Mouse (Mus musculus) hindbrain, embryonic 14.5 days (tissue): ENCODE results near the gene Armh1. TPM values are rescaled to one million over a fixed set of nuclear protein-coding genes. Genes with fewer than 3 reads are reported as not detected.
A peak's percentile ranks its signal among the peaks of the same experiment; 100 is the strongest.
"Not testable (repeated sequence)": the region's sequence is repeated elsewhere in the genome, so short reads cannot be mapped to it uniquely, and the experiment has no call there.

Source experiments
- ATAC-seq: fragments of 200-750 bp; cut with Nextera tagmentation; 2 replicates; pipeline ENCODE4 v1.8.0; 2017; ENCODE audit warnings: moderate number of reproducible peaks, mild to moderate bottlenecking, moderate TSS enrichment, moderate library complexity; ENCODE audit not compliant: low FRiP score
- DNase-seq: peaks from one replicate; pipeline ENCODE4 v3.0.0-alpha.2; 2015; ENCODE audit warnings: low spot score
- H3K27ac ChIP-seq: fragments of 300-500 bp; sonication (generic); 2 replicates; pipeline ENCODE4 v1.5.1; 2014; ENCODE audit warnings: mild to moderate bottlenecking, moderate library complexity
- H3K27me3 ChIP-seq: fragments of 300-500 bp; sonication (generic); 2 replicates; pipeline ENCODE4 v1.6.1; 2014; ENCODE audit warnings: mild to moderate bottlenecking, low read length, mixed read lengths; ENCODE audit not compliant: control insufficient read depth, insufficient read depth
- H3K36me3 ChIP-seq: fragments of 300-500 bp; sonication (generic); replicated peaks from 2 replicates; pipeline ENCODE4 v1.6.1; 2014; ENCODE audit not compliant: control insufficient read depth, insufficient read depth
- H3K4me1 ChIP-seq: fragments of 300-500 bp; sonication (generic); replicated peaks from 2 replicates; pipeline ENCODE4 v1.6.1; 2014; ENCODE audit warnings: antibody characterized with exemption, low read length, mixed read lengths; ENCODE audit not compliant: control insufficient read depth, insufficient read depth
- H3K4me2 ChIP-seq: fragments of 300-500 bp; sonication (generic); replicated peaks from 2 replicates; pipeline ENCODE4 v1.6.1; 2014; ENCODE audit warnings: mild to moderate bottlenecking, moderate library complexity
- H3K4me3 ChIP-seq: fragments of 300-500 bp; sonication (generic); replicated peaks from 2 replicates; pipeline ENCODE4 v1.5.1; 2014; ENCODE audit warnings: mild to moderate bottlenecking, low read length
- H3K9ac ChIP-seq: fragments of 300-500 bp; sonication (generic); 2 replicates; pipeline ENCODE4 v1.6.1; 2014
- H3K9me3 ChIP-seq: fragments of 300-500 bp; sonication (generic); 2 replicates; pipeline ENCODE4 v1.6.1; 2016; ENCODE audit warnings: low read length; ENCODE audit not compliant: control insufficient read depth
- WGBS: fragments of 180-500 bp; shearing (Covaris S2); extraction: QIAGEN DNeasy Blood & Tissue Kit; methylation state at CpG from one replicate; pipeline ENCODE4 v1.1.7; 2014; 5-methylcytosine and 5-hydroxymethylcytosine counted together
- polyA plus RNA-seq: library from polyadenylated mRNA; unstranded; fragments of >200 nt; fragmentation: Nextera tagmentation; extraction: Ambion mirVana; gene quantifications from 2 replicates; pipeline ENCODE4 v1.2.1, GENCODE M21; 2014

Gene Armh1
- polyA plus RNA-seq, 1 experiment from 2014 or later, result 1.2 TPM

DNA sequence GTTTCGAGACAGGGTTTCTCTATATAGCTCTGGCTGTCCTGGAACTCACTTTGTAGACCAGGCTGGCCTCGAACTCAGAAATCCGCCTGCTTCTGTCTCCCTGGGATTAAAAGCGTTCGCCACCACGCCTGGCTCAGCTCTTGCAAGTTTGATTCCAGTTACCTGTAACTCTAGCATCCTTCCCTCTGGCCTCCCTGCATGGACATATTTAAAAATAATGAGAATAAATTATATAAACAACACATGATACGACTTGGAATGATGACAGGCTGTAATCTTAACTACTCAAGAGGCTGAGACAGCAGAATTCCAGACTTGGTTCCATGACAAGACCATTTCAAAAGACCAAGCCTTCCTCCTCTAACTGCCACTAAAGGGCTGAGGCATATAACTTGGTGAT, 61.3 kb downstream of the Armh1 start:
- no peaks in the 10 kb centered on the region for H3K27me3 ChIP-seq
- ATAC-seq (no peak), DNase-seq (no peak)
- H3K4me3 ChIP-seq, result no peak overlapping the region
- H3K27ac ChIP-seq, result peak overlapping the region; percentile 81
- H3K9ac ChIP-seq, result peak overlapping the region; percentile 57; the same call in 1 of the 2 replicates
- WGBS, result 67% methylated on average over 7 of the region's 7 CpGs
- peak overlapping the region; percentile 38; the same call in 1 of the 2 replicates for H3K4me2 ChIP-seq
- H3K9me3 ChIP-seq, result no peaks in the 10 kb centered on the region
- 0 out of 2 replicates have a peak, but pooled peaks cover 4% of the 10 kb centered on the region for H3K4me1 ChIP-seq
- H3K36me3 ChIP-seq, result no peaks in the 10 kb centered on the region

- Histone ChIP-seq H3K9ac (peak overlapping the region; percentile 57), H3K4me2 (peak overlapping the region; percentile 38), H3K4me3 (peak overlapping the region; percentile 11; the same call in 1 of the 2 replicates), H3K27me3 (no peaks in the 10 kb centered on the region), H3K36me3 (no peaks in the 10 kb centered on the region), H3K4me1 (0 out of 2 replicates have a peak, but pooled peaks cover 4% of the 10 kb centered on the region), H3K27ac (peak overlapping the region; percentile 81), H3K9me3 (no peaks in the 10 kb centered on the region)
- 1% methylated on average over 9 of the region's 9 CpGs for WGBS
- DNase-seq (peak; percentile 77), ATAC-seq (peak; percentile 89)
These were observed 61.9 kb downstream of the Armh1 start for GRCm38 (mm10) chr4:117189856-117190543.

DNA sequence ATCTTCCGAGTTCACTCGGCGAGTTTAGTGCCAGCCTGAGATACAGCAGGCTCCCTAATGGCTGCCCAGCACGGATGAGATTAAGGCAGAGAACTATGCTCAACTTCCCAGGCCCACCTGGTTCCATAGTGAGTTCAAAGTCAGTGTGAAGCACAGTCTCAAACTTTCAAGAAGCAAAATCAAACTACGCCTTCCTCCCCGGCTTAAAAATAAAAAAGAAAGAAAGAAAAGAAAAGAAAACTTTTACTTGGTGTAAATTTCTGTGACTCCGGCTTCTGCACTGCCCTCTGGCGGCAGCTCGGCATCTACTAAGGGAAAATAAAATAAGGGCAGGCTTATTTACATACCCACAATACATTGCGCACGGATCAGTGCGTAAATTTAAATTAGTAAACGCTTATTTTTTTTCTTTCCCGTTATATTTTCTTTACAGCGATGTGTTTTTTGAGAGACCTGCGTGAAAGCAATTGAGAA, 62.5 kb downstream of the Armh1 start:
- 2% methylated on average over 16 of the region's 16 CpGs for WGBS
- Histone ChIP-seq H3K4me3 (peak overlapping the region; percentile 11; the same call in 1 of the 2 replicates), H3K9ac (peak overlapping the region; percentile 57), H3K9me3 (no peaks in the 10 kb centered on the region), H3K4me2 (peak overlapping the region; percentile 38), H3K4me1 (0 out of 2 replicates have a peak, but pooled peaks cover 4% of the 10 kb centered on the region), H3K36me3 (no peaks in the 10 kb centered on the region), H3K27ac (peak overlapping the region; percentile 81), H3K27me3 (no peaks in the 10 kb centered on the region)
- DNase-seq (peak; percentile 93), ATAC-seq (peak; percentile 80)

DNA sequence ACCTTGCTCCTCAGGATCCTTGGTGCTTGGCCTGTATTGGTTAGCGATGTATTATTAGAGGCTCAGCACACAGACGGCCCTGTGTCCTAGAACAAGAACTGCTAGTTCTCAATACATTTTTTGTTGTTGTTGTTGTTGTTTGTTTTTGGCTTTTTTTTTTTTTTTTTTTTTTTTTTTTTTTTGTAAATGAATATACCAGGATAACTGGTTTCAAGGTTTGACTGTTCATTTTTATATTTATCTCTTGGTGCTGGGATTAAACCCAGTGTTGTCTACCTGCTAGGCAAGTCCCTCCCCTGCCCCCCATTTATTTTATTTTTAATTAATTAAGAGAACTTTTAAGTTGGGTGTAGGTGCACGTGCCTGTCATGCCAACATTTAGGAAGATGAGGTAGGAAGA, 63.0 kb downstream of the Armh1 start:
- no peak for ATAC-seq
- no peaks in the 10 kb centered on the region for H3K36me3 ChIP-seq
- no peaks in the 10 kb centered on the region for H3K9me3 ChIP-seq
- H3K27ac ChIP-seq, result peak overlapping the region; percentile 81; the same call in 1 of the 2 replicates
- DNase-seq, result peak; percentile 9
- 0 out of 2 replicates have a peak, but pooled peaks cover 4% of the 10 kb centered on the region for H3K4me1 ChIP-seq
- peak overlapping the region; percentile 57; the same call in 1 of the 2 replicates for H3K9ac ChIP-seq
- 58% methylated on average over 3 of the region's 3 CpGs for whole genome bisulfite sequencing
- H3K27me3 ChIP-seq, result no peaks in the 10 kb centered on the region
- peak overlapping the region; percentile 11; the same call in 1 of the 2 replicates for H3K4me3 ChIP-seq
- H3K4me2 ChIP-seq, result peak overlapping the region; percentile 38

DNA sequence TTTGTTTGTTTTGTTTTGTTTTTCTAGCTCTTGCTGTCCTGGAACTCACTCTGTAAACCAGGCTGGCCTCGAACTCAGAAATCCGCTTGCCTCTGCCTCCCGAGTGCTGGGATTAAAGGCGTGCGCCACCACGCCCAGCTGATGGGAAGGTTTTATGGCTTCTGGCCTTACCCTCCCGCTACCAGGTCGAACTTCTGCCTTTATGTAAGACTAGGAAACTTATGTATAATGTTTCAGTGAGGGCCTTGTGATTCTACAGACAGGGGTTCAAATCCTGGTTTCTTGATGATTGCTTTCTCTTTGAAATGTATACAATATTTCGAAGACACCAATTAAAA, 69.2 kb downstream of the Armh1 start:
- H3K9me3 ChIP-seq, H3K27me3 ChIP-seq, H3K4me1 ChIP-seq, H3K36me3 ChIP-seq, DNase-seq: not testable (repeated sequence)
- peak overlapping the region; percentile 63 for H3K9ac ChIP-seq
- H3K4me2 ChIP-seq, result peak overlapping the region; percentile 78
- H3K27ac ChIP-seq, result peak overlapping the region; percentile 72; the same call in 1 of the 2 replicates
- peak; percentile 67 for ATAC-seq
- 17% methylated on average over 9 of the region's 9 CpGs for WGBS
- H3K4me3 ChIP-seq, result peak overlapping the region; percentile 44

GRCm38 (mm10) chr4:117181863-117182758, 69.8 kb downstream of the Armh1 start, which contains the start of gene Kif2c:
Gene Kif2c, minus strand, starts transcription at chr4:117182639.
- peaks cover 7% of the 10 kb centered on the region for H3K4me1 ChIP-seq
- peak within 1 kb of the TSS; percentile 72; the same call in 1 of the 2 replicates for H3K27ac ChIP-seq
- no peaks in the 10 kb centered on the region for H3K27me3 ChIP-seq
- no peaks in the 10 kb centered on the region for H3K36me3 ChIP-seq
- DNase-seq, result peak; percentile 98
- peak within 1 kb of the TSS; percentile 78 for H3K4me2 ChIP-seq
- WGBS, result 2% methylated on average over 42 of the region's 42 CpGs
- no peaks in the 10 kb centered on the region for H3K9me3 ChIP-seq
- peak; percentile 99 for ATAC-seq
- H3K4me3 ChIP-seq, result peak within 1 kb of the TSS; percentile 44
- peak within 1 kb of the TSS; percentile 63 for H3K9ac ChIP-seq

DNA sequence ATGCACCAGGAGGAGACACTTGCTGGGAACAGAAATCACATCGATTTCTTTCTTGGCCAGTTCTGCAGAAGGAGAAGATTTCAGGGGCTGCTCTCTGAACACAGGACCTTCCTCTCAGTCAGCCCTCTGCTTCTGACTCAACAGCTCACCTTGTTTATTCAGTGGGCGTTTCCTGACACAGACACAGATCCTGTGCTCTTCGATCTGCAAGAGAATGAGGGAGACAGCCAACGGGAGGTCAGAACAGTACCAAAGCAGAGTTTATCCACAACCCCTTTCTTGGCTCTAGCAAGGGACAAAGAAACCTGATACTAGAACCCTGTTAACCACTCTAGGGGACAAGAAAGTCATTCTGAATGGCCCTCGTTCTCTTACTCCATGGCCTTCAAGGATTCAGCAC, 82.0 kb downstream of the Armh1 start:
- no peak overlapping the region for H3K9ac ChIP-seq
- H3K4me3 ChIP-seq, result no peak overlapping the region
- H3K27me3 ChIP-seq, result no peaks in the 10 kb centered on the region
- H3K27ac ChIP-seq, result no peak overlapping the region
- 92% methylated on average over 5 of the region's 5 CpGs for WGBS
- H3K4me2 ChIP-seq, result no peak overlapping the region
- H3K36me3 ChIP-seq, result peaks cover 16% of the 10 kb centered on the region; the same call in 1 of the 2 replicates
- ATAC-seq, result no peak
- H3K4me1 ChIP-seq, result no peaks in the 10 kb centered on the region
- no peak for DNase-seq
- H3K9me3 ChIP-seq, result no peaks in the 10 kb centered on the region
